Mouse (Mus musculus) lung, postnatal 0 days (tissue): ENCODE data around the gene Nav1.

Experiments used
- CTCF ChIP-seq: IDR thresholded peaks from 2 replicates; pipeline ENCODE4 v1.5.1; 2016; ENCODE audit warnings: antibody characterized with exemption, mild to moderate bottlenecking
- EP300 ChIP-seq: IDR thresholded peaks from 2 replicates; pipeline ENCODE4 v1.6.1; 2016; ENCODE audit warnings: antibody characterized with exemption, mild to moderate bottlenecking, control low read depth

DNA sequence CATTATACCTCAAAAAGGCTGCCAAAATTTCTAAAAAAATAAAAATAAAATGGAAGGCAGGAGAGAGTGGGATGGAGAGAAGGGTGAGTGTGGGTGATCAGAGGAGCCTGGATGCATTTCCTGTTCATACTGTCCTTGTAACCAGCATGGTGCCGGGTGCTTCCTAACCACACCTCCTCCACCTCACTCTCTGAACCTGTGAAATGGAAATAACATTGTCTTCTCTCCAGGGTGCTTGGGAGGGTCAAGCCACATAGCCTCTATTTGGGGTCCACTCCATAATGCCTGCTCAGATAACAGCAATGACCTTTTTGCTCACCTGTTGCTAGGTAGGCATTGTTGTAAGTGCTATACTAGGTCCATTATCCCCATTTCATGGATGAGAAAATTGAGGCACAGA, 32.0 kb upstream of the Nav1 start:
- TF ChIP-seq CTCF, result no peak
- TF ChIP-seq EP300, result no peak
